Mouse (Mus musculus) forebrain, embryonic 14.5 days (tissue): ENCODE results near the gene Rtn4. TPM values are rescaled to one million over a fixed set of nuclear protein-coding genes. Genes with fewer than 3 reads are reported as not detected.

ENCODE experiments used
- ATAC-seq: fragments of 200-750 bp; cut with Nextera tagmentation; 2 replicates; pipeline ENCODE4 v1.8.0; 2017; ENCODE audit warnings: mild to moderate bottlenecking, moderate library complexity
- DNase-seq: peaks from one replicate; pipeline ENCODE4 v3.0.0-alpha.2; 2015; ENCODE audit warnings: low spot score
- H3K27ac ChIP-seq: fragments of 300-500 bp; sonication (generic); 2 replicates; pipeline ENCODE4 v1.5.1; 2014; ENCODE audit warnings: low read depth, mild to moderate bottlenecking, control low read depth, low read length, moderate library complexity
- H3K27me3 ChIP-seq: fragments of 300-500 bp; sonication (generic); replicated peaks from 2 replicates; pipeline ENCODE4 v1.6.1; 2014; ENCODE audit warnings: low read length, control low read depth, mixed read lengths; ENCODE audit not compliant: control insufficient read depth, insufficient read depth
- H3K36me3 ChIP-seq: fragments of 300-500 bp; sonication (generic); 2 replicates; pipeline ENCODE4 v1.6.1; 2014; ENCODE audit warnings: low read length, control low read depth; ENCODE audit not compliant: control insufficient read depth, insufficient read depth
- H3K4me1 ChIP-seq: fragments of 300-500 bp; sonication (generic); 2 replicates; pipeline ENCODE4 v1.6.1; 2014; ENCODE audit warnings: antibody characterized with exemption, low read length, control low read depth; ENCODE audit not compliant: control insufficient read depth, insufficient read depth
- H3K4me2 ChIP-seq: fragments of 300-500 bp; sonication (generic); 2 replicates; pipeline ENCODE4 v1.6.1; 2014; ENCODE audit warnings: mild to moderate bottlenecking, control low read depth, low read length
- H3K4me3 ChIP-seq: fragments of 300-500 bp; sonication (generic); 2 replicates; pipeline ENCODE4 v1.5.1; 2014; ENCODE audit warnings: low read depth, low read length, control low read depth
- H3K9ac ChIP-seq: fragments of 300-500 bp; sonication (generic); 2 replicates; pipeline ENCODE4 v1.6.1; 2014; ENCODE audit warnings: mild to moderate bottlenecking, low read length, control low read depth, moderate library complexity
- H3K9me3 ChIP-seq: fragments of 300-500 bp; sonication (generic); replicated peaks from 2 replicates; pipeline ENCODE4 v1.6.1; 2016; ENCODE audit warnings: low read length, control low read depth, mixed read lengths; ENCODE audit not compliant: control insufficient read depth
- WGBS: fragments of 180-500 bp; shearing (Covaris S2); extraction: QIAGEN DNeasy Blood & Tissue Kit; methylation state at CpG from one replicate; pipeline ENCODE4 v1.1.7; 2014; 5-methylcytosine and 5-hydroxymethylcytosine counted together
- polyA plus RNA-seq: library from polyadenylated mRNA; unstranded; fragments of >200 nt; fragmentation: Nextera tagmentation; extraction: Ambion mirVana; gene quantifications from 2 replicates; pipeline ENCODE4 v1.2.1, GENCODE M21; 2014

Rtn4 gene
- polyA plus RNA-seq, 1 experiment from 2014 or later: 133 TPM

DNA sequence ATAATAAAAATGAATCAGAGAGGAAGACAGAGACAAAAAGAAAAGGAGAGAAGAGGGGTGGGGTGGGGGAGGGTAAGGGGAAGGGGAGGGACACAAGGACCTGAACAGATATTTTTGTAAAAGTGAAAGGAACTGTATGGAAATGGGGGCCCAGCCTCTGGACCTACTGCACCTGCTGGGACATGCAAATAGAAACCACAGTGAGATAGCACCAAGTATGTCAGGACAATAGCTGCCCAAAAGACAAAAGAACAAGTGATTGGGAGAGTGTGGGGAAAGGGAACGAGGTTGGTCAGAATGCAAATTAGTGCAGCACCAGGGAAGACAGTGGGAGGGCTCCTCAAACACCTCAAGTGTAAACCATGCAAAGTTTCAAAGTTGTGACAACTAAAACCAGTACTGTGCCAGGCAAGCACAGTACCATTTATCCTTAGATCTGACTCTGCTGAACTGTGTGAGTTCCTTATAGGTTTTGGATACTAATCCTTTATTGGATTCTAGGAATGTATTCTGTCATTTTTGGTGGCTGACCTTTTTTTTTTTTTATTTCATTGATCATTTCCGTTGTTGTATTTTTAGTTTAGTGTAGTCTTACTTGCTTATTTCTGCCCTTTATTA is 86.8 kb downstream of the Rtn4 start:
- Histone ChIP-seq H3K36me3 (no peaks in the 10 kb centered on the region), H3K9me3 (no peaks in the 10 kb centered on the region), H3K9ac (no peak overlapping the region), H3K27ac (no peak overlapping the region), H3K4me3 (no peak overlapping the region), H3K4me2 (no peak overlapping the region), H3K27me3 (no peaks in the 10 kb centered on the region), H3K4me1 (no peaks in the 10 kb centered on the region)
- 34% methylated on average over 2 of the region's 2 CpGs for WGBS
- DNase-seq (no peak), ATAC-seq (no peak)

DNA sequence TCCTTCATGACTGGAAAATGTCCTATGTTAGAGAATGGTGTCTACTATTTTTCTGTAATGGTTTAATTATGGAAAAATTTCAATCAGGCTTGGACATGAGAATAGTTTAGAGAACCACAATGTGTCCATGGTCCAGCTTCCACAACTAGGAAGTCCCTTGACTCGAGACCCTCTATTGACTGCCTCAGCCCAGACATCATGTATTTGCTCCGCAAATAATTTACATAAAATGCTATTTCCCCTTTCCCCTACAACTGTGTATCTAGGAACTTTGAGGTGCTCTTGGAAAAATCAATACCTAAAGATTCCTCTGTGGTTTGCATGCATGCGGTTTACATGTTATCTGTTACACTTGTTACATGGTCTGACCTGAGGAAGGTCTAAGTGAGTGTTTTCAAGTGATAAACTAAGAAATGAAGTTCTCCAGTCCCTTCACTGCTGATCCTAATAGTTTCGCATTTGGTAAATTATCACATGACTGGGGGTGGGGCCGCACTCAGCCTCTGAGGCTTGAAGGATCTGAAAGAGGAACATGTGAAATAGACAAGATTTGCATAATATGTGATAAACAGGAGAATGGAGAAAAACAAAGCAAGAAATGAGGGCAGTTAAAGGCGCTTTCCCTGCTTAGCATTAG is 94.0 kb downstream of the Rtn4 start:
- DNase-seq: no peak
- Histone ChIP-seq H3K9ac (no peak overlapping the region), H3K27ac (no peak overlapping the region), H3K9me3 (no peaks in the 10 kb centered on the region), H3K4me3 (no peak overlapping the region), H3K4me1 (peaks cover 12% of the 10 kb centered on the region), H3K27me3 (no peaks in the 10 kb centered on the region), H3K36me3 (no peaks in the 10 kb centered on the region), H3K4me2 (no peak overlapping the region)
- no peak for ATAC-seq
- 80% methylated on average over 6 of the region's 6 CpGs for WGBS

DNA sequence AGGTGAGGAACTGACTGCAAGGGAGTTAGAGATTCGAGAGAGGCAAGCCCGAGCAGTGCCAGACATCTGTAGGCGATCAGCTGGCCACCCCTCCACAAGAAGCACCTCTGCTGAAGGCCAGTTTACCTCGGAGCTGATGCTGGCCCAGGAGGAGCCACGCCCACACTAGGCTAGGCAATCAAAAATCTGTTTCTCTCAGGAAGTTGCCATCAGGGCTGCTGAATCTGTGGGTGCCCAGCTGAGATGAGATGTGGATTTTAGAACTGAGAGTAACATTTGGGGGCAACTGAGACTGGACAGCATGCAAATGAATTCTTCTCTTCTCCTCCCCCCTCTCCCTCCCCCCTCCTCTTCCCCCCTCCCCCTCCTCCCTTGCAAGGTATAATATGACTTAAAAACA is 94.7 kb downstream of the Rtn4 start:
- WGBS: 22% methylated on average over 5 of the region's 5 CpGs
- Histone ChIP-seq H3K27me3 (no peaks in the 10 kb centered on the region), H3K4me1 (peaks cover 12% of the 10 kb centered on the region), H3K36me3 (no peaks in the 10 kb centered on the region), H3K4me2 (no peak overlapping the region), H3K4me3 (no peak overlapping the region), H3K27ac (no peak overlapping the region), H3K9ac (no peak overlapping the region), H3K9me3 (no peaks in the 10 kb centered on the region)
- DNase-seq: no peak
- no peak for ATAC-seq

GRCm38 (mm10) chr11:29788499-29788898 is 95.8 kb downstream of the Rtn4 start:
- Histone ChIP-seq H3K27me3 (no peaks in the 10 kb centered on the region), H3K36me3 (no peaks in the 10 kb centered on the region), H3K4me2 (no peak overlapping the region), H3K9ac (no peak overlapping the region), H3K4me3 (no peak overlapping the region), H3K9me3 (no peaks in the 10 kb centered on the region), H3K27ac (no peak overlapping the region), H3K4me1 (peaks cover 12% of the 10 kb centered on the region)
- ATAC-seq: peak; percentile 3; the same call in 1 of the 2 replicates
- no peak for DNase-seq
- WGBS: 32% methylated on average over 1 of the region's 1 CpGs

- ATAC-seq: peak; percentile 96
- H3K4me3 ChIP-seq: no peak overlapping the region
- peak overlapping the region; percentile 70 for H3K27ac ChIP-seq
- DNase-seq: peak; percentile 87
- H3K9ac ChIP-seq: no peak overlapping the region
- no peaks in the 10 kb centered on the region for H3K36me3 ChIP-seq
- H3K27me3 ChIP-seq: no peaks in the 10 kb centered on the region
- H3K4me2 ChIP-seq: peak overlapping the region; percentile 28; the same call in 1 of the 2 replicates
- 63% methylated on average over 6 of the region's 6 CpGs for WGBS
- H3K4me1 ChIP-seq: peaks cover 12% of the 10 kb centered on the region
- H3K9me3 ChIP-seq: no peaks in the 10 kb centered on the region
Observed at GRCm38 (mm10) chr11:29788921-29789638, 96.3 kb downstream of the Rtn4 start.

GRCm38 (mm10) chr11:29790796-29791195 is 98.0 kb downstream of the Rtn4 start:
- no peak overlapping the region for H3K9ac ChIP-seq
- H3K27me3 ChIP-seq: no peaks in the 10 kb centered on the region
- H3K36me3 ChIP-seq: no peaks in the 10 kb centered on the region
- H3K4me1 ChIP-seq: peaks cover 12% of the 10 kb centered on the region
- H3K4me3 ChIP-seq: no peak overlapping the region
- no peak overlapping the region for H3K4me2 ChIP-seq
- H3K27ac ChIP-seq: no peak overlapping the region
- DNase-seq: no peak
- no peaks in the 10 kb centered on the region for H3K9me3 ChIP-seq
- ATAC-seq: no peak
- WGBS: 93% methylated on average over 2 of the region's 2 CpGs

Other genes with a start within 250 kb of the Rtn4 start
- gene Prorsd1, start 177.9 kb upstream of the Rtn4 start, polyA plus RNA-seq: 8.9 and 10.3 TPM in 2 replicates
- 34.0 and 37.6 TPM in 2 replicates for gene Mtif2, start 166.5 kb upstream of the Rtn4 start, polyA plus RNA-seq
- gene Clhc1, start 145.0 kb upstream of the Rtn4 start, polyA plus RNA-seq: 0.10 TPM in 1 of 2 replicates, not detected in the other
- 669 and 929 TPM in 2 replicates for gene Rps27a, start 144.8 kb upstream of the Rtn4 start, polyA plus RNA-seq
- gene 4931440F15Rik, start 132.7 kb downstream of the Rtn4 start, polyA plus RNA-seq: 0.11 and 0.15 TPM in 2 replicates